Mouse (Mus musculus) kidney, postnatal 36 days (tissue): ENCODE data around the gene Jade2.
A peak's percentile ranks its signal among the peaks of the same experiment; 100 is the strongest.

Experiments
- DNase-seq, 2 experiments: peaks; one replicate each; pipeline ENCODE4 v3.0.0; 2021 to 2022; ENCODE audit warnings: mixed read lengths in 2 of 2

The Jade2 gene

DNA sequence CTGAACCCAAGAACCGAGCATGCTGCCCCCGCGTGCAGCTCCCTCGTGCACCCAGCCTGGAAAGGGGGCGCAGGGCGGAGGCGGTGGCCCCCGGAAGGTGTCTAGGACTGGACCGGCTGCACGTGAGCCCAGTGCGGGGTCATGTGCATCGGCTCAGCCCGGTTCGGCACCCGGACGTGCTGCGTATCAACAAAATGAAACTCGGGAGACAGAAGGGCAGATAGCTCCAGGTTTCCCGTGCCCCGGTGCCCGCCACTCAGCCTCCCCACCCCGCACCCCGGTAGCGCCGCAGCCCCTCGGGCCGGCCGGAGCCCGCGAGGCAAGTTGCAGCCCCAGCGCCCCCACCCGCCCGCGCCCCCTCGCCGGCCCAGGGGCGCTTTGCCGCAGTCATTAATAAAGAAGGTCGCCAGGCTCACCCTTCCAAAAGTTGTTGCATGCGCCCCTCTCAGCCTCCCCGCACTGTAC, 805 bp downstream of the Jade2 start:
- DNase-seq, result peak; percentile 77 to 80

DNA sequence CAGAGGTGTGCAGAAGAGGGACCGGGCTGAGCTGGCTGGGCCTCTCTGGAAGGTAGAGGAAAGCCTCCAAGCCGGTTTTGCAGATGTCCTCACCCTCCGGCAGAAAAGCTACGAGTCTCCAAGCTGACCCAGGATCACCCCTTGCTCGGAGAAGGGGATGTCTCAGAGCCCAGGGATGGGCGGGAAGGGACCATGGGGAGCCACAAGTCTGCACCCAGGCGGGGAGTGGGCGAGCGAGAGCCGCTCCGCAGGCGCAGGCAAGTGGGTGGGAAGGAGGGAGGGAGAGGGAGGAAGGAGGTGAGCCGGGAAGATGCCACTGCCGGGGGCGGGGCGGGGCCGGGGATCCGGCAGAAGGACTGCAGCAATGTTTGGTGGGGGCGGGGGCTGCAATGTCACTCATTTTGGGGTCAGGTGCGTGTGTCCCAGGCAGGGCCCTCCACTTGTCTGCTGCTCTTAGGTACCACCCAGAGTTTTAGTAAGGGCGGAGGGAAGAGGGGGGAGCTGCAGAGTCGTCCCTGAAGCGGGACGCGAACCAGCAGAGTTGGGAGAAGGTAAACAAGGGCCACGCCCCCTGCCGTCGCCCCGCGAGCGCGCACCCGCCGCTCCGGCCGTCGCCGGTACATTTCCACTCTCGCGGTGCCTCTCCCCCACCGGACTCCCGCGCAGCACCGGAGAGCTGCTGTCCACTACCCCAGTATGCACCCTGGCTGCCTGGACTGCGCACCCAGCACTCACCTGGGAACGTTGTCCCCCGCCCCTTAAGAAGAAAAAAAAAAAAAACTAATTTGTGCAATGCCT, 1.4 kb downstream of the Jade2 start:
- peak; percentile 81 to 90 for DNase-seq

DNA sequence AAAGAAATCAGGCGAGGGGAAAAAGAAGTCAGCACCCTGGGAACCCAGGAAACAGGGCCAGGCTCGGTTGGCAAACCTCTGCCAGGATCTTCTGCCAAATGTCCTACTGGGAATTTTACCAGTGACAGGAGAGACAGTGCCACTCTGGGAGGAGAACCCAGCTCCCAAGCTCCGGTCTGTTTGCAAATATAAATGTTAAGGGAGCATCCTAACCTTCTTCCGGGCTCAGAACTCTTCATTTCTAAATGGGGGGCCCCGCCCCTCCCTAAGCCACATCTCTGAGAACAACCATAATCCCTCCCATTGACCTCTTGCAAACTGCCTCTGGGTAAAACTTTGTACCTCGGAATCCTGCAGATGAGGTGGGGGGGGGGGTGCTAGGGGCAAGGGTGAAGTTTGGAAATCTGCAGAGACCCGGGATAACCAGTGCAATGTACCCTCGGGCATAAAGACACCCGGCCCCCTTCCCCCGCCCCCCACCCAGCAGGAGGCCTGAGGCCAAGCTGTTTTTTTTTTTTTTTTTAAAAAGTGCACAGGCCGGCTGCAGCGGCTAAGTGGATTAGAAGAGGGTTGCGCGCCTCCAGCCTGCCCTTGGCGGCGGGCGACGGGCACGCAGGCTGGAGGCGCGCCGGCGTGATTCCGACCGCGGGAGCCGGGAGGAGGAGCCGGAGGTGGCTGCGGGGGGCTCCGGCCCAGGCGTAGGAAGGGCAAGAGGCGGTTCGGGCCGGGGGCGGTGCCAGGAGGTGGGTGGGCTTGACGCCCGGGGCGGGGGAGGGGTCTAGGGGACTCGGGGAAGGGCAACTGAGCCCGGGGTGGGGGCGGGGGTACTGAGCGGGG, 2.3 kb downstream of the Jade2 start:
- DNase-seq, result peak; percentile 80 to 90

DNA sequence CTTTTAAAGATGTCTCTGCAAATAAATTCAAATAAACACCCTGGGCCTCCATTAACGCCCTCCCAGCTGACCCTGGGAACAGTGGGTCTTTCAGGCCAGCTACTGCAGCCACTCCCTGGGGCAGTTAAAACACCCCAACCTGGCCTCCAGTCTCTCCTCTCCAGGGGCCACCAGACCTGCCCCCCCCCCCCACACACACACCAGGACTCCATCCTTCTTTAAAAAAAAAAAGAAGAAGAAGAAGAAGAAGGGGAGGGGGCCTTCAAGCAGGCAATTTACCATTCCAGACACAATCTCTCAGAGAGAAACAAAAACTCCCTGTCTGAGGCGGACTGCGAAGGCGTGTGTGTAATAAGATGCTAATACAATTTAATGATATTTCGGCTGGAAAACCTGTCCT, 4.9 kb downstream of the Jade2 start:
- DNase-seq, result no peak

DNA sequence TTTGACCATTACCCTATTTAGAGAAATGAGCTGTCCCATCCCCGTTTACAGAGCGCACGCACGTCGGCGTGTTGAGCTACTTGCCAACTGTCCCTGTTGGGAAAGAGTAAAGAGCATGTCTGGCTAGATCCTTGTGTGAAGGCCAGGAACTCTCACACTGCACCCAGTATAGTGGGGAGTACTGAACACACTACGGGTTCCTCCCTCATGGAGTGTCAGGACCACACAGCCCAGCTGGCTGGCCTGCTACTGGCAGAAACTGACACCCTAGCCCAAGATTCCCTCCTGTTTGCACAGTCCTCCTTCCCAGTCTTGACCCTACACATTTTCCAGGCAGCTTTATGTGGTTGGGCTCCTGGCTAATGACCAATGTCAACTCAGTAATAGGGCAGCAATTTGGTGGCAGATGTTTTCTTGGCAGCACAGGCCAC, 5.3 kb downstream of the Jade2 start:
- DNase-seq, result peak in 1 of 2 experiments; percentile 28

DNA sequence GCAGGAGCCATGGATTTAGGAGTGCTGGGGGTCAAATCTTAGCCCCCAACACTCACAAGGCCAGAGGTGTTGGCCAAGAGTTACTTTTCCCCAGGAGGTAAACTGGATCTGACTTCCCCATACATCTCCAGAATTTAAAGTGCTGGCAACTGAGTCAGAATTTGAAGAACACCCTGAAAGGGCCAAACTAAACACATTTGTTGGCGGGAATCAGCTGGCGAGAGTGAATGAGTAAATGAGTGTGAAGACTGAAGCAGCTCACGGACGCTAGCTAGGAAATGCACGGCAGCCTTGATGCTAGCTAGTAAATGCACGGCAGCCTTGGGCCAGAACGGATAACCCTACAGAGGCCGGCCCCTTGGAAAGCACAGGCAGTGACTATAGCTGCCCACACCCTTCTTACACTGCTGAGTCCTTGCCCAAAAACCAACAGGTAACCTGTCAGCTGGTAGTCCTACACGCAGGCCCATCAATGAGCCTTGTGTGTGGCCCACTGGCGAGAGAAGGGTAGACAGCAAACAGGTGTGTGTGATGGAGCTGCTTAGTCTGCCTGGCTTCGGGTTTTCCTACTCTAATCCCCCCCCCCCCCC, 6.6 kb downstream of the Jade2 start:
- DNase-seq, result no peak

DNA sequence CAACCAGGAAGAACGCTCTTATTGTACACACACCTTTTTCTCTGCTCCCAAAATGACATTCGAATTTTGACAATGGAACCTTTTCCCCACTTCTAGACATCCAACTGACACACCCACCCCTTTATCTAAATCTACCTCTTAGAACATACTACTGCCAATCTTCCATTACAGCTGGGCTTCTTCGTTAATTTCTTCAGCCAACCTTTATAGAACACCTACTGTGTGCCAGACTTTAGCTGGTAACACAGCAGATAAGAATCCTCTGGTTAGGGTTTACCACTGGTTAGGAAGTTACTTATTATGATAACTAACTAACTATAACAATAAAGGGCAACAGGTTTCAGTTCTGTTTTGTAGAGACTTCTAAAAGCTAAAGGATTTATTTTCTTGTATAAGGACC, 9.1 kb downstream of the Jade2 start:
- DNase-seq, result no peak

DNA sequence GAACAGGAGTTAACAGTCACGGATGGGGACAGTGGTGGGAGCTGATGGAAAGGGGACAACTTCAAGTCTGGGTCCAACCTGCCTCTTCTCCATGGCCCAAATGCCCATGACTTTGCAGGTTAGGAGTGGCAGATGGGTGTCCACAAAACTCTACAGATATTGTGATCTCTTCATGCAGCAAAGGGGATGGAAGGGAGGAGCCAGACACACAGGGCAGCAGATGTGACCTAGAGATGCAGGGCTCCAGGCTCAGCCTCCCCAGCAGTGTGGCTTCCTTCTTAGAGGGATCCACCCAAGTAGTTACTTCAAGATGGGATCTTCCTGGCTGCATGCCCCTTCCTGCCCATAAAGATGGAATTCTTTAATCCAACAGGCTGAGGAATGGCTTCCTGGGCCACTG, 9.6 kb downstream of the Jade2 start:
- no peak for DNase-seq

DNA sequence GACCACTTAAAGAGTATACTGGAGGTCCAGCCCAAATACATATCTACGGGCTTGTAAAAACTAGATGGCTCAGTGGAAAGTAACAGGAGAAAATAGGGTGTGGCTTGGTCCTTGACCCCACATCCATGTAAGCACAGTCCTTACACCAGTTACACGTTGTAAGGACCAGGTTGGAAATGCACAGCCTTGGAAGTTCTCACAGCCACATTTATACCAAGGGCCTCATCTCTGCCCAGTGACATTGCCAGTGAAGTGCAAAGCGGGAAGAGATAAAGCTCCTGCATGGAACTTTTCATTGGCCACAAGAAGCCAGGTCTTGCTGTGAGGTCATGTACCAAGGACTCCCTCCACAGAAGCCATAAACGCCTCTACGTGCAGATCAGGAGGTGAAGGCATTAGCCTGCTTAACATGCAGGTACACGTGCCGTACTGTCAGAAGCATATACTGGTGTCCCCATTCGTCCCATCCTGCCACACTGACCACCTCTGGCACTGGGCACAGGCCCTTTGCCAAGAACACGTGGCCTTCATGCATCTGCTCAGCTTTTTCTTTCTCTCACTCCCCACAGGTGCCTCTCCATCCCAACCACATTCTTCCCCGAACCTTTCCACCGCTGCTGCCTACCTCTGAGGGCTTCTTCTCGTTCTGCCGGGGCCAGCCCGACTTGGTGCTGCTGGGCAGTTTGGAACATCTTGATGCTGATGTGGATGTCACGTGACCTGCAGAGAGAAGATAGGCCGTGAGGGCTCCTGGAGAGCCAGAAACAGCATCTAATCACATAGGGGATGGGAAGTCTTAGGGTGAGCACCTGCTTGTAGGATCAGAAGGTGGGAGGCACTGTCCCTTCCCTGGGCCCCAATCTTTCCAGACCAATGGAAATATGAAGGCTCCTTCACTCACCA, 11.2 kb downstream of the Jade2 start:
- DNase-seq, result no peak

DNA sequence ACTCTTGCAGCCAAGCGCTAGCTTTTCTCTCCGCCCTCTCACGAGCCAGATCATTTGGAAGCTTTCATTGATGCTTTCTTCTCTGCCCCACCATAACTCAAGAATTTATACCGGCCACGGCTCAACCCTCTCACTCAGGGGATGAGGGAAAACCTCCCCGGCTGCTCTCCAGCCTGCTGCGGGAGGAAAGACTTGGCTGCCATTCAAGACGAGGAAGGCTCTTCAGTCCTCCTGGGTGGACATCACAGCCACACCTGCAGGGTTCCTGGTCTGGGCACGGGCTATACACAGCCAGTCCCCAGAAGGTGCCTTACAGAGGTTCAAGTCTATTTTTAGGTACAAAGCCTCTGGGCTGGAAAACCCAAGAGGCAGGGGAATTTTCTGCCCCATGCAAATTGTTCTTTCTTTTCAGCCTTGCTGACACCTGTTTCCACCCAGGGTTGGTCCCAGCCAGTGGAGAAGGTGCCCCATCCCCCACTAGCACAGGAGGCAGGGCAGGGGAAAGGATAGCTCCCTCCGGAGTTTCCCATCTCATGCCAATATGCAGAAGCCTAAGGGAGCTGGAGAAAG, 12.8 kb downstream of the Jade2 start:
- no peak for DNase-seq

DNA sequence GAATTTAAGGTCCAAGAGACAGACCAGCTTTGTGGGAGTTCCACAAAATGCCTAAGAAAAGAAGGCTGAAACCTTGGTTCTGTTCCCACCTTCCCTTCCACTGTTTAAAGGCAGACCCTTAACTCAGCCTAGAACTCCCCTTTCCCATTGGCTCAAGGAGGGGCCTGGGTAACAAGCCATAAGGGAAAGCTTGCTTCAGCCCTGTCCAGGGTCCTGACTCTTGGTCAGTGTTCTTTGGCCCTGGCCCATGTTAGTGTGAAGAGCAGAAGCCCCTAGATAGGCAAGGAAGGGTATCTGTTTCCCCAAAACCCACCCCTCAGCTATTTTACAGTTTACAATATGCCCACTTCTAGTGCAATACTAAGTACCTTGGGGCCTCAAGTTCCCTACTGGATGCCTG, 13.6 kb downstream of the Jade2 start:
- DNase-seq, result no peak

DNA sequence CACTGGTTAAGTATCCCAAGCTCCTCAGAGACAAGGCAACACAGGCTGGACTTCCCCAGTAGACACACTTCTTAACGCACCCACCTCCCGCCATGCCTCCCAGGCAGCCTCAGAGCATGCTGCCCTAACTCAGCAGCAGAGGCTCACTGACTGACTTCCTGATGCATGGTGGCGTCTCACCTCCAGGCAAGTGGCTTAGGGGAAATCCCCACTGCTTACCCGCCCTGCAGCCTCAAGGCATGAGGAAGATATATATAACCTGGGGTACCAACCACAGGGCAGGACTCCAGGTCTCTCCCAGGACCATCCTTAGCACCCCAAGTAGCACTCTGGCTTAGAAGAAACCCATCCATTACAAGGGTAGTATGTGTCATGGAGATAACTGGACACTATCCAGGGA, 14.3 kb downstream of the Jade2 start:
- DNase-seq, result no peak

DNA sequence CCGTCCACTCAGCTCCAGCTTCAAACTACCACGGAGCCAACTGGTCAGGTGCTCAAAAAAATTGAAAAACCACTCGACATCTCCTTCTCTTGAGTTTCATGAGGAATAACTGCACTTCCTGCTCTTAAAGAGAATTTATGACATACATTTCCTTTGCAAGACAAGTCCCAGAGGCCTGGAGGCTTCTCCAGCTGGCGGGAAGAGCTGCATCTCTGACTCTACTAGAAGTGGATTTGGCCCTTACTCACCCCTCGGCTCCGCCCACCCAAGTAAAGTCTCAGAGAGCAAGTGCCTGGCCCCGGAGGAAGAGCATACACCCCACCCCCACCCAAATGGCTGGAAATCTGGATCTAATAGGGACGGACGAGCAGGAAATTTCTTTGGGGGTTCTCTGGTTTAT, 16.3 kb downstream of the Jade2 start:
- peak; percentile 66 for DNase-seq

DNA sequence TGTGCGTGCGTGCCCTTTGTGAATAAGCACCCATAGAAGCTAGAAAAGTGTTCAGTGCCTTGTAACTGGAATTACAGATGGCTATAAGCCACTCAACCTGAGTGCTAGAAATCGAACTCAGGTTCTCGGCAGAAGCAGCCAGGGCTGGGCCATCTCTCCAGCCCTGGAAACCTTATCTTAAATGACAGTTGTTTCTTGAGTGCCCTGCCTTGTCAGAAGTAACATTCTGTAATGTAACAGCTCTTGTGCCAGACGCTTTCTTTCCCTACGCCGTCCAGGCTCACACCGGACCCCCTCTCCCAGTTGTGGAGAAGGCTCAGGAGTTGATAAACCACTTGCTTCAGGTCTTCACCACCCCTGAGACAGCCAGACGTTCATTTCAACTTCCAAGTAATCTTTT, 16.8 kb downstream of the Jade2 start:
- DNase-seq, result no peak

DNA sequence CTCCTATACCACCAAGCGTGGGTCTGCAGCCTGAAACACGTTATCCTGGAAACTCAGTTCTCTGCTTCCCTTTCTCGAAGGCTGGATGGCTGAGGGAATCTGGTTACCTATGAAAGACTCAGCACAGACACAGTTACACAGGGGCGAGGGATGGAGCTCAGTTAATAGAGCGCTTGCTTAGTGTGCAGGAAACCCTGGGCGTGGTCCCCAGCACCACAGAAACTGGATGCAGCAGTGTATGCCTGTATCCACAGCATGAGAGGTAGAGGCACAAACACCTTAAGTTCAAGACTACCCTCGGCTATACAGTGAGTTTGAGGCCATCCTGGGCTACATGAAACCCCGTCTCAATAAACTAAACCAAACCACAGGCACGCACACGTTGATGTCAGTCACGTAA, 17.5 kb downstream of the Jade2 start:
- no peak for DNase-seq

DNA sequence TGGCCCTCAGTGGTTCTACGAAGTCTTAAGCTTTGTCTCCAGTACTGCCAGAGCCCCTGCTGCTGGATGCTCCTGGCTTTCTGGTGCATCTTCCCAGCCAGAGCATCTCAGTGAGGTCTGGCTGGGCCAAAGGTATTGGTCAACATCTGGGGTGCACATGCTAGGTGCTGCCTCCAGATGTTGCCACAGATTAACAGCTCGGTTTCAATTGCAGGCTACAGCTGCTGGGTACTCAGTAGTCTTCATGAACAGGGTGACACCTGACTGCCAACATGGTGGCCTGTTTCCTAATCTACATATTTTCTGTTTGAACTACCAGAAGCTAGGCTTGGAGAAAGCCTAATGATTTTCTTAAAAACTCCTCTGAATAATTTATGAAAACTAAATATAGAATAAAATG, 18.3 kb downstream of the Jade2 start:
- DNase-seq, result no peak

DNA sequence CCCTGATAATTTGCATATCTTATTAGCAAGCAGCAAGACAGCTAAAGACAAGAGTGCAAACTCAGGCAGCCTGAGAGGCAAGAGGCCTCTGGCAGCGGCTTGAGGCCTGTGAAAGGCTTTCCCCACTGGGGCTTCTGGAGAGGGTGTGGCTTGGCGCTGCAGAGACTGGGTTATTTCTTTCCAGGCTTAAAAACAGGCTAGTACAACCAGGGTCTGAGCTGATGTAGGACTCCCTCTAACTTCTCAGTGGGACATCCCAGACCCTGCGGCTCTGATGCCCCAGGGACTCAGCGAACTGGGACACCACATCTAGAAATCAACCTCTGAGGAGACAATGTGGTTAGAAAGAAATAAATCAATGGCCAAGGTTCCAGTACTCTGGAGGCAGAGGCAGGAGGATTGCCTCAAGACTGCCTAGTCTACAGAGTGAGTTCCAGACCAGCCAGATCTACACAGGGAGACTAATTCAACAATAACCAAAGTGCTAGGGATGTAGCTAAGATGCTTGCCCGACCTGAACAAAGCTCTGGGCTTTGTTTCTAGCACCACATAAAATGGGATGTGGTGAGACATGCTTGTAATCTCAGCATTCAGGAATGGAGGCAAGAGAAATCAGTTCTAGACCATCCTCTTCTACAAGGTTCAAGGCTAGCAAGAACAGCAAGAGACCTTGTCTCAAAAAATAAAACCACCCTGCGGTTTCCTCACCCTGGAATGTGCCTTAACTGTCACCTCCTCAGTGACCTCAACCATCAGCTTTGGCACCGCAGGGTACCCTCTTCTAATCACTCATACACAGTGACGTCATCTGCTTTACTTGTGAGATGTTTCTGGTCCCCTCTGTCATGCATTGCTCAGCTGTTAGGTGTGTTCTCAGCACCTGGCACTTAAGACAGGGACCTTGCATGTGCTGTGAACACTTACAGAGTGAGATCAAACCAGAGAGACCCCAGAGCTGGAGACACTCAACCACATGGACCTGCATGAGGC, 20.0 kb downstream of the Jade2 start:
- no peak for DNase-seq

DNA sequence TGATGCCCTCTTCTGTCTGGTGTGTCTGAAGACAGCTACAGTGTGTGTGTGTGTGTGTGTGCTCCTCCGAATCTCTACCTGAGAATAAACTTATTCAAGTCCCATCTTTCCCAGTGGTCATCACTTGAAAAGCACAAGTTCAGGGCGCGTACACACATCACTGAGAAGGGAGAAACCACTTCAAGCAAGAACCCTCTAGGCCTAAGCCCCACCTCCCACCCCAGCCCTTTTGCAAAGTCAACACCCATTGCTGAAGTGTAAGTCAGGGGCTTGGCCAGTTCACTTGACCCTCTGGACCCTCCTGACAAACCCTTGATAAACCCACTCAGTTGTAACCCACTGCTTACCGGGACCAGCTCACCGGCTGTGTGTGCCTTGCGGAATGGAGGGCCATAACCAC, 20.9 kb downstream of the Jade2 start:
- DNase-seq, result no peak

DNA sequence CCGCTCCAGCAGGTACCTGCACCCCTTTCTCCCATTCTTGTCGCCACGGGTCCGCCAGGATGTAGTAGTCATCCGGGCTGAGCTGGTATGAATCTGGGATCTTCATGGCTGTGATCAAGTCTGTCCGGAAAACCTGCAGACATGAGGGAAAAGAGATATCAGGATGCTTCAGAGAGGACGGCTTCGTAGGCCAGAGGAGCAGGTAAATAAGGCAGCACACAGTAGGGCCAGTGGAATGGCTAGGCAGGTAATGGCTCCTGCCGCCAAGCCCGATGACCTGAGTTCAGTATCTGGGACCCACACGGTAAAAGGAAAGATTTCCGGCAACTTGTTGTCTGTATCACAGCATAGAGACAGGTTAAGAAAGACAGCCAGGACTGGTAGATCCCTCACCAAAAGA, 21.9 kb downstream of the Jade2 start:
- DNase-seq, result no peak

DNA sequence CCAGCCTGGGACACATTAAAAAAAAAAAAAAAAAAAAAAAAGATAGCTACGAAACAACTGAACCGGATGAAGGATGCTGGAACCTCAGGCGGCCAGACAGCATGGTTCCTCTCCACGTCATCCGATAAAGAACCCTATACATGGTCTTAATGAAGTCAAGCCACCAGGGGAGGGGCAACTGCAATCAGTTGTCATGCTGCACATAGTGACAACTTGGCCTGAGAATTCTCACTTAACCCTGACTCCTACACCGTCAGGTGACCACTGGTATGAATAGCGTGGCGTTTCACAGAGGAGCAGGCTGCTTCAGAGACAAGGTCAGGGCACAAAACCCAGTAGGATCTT, 23.4 kb downstream of the Jade2 start:
- no peak for DNase-seq
